Mouse (Mus musculus) forebrain, embryonic 10.5 days (tissue): ENCODE data around the gene Ntsr1. TPM values are rescaled to one million over a fixed set of nuclear protein-coding genes. Genes with fewer than 3 reads are reported as not detected.

Experiments used
- DNase-seq: peaks from one replicate; pipeline ENCODE4 v3.0.0-alpha.2; 2017; ENCODE audit warnings: low spot score; ENCODE audit errors: extremely low spot score
- H3K27ac ChIP-seq: fragments of 300-500 bp; sonication (generic); 2 replicates; pipeline ENCODE4 v1.5.1; 2016; ENCODE audit warnings: mild to moderate bottlenecking
- H3K27me3 ChIP-seq: fragments of 300-500 bp; sonication (generic); 2 replicates; pipeline ENCODE4 v1.6.1; 2016; ENCODE audit warnings: mild to moderate bottlenecking; ENCODE audit not compliant: poor library complexity, severe bottlenecking
- H3K36me3 ChIP-seq: fragments of 300-500 bp; sonication (generic); replicated peaks from 2 replicates; pipeline ENCODE4 v1.6.1; 2016; ENCODE audit warnings: mild to moderate bottlenecking, moderate library complexity
- H3K4me1 ChIP-seq: fragments of 300-500 bp; sonication (generic); 2 replicates; pipeline ENCODE4 v1.6.1; 2016
- H3K4me3 ChIP-seq: fragments of 300-500 bp; sonication (generic); 2 replicates; pipeline ENCODE4 v1.5.1; 2016; ENCODE audit warnings: mild to moderate bottlenecking, moderate library complexity
- H3K9me3 ChIP-seq: fragments of 300-500 bp; sonication (generic); 2 replicates; pipeline ENCODE4 v1.6.1; 2016; ENCODE audit warnings: mild to moderate bottlenecking, moderate library complexity
- WGBS: fragments of 180-500 bp; shearing (Covaris S2); methylation state at CpG from one replicate; pipeline ENCODE4 v1.1.7; 2016; 5-methylcytosine and 5-hydroxymethylcytosine counted together
- polyA plus RNA-seq: library from polyadenylated mRNA; unstranded; fragments of >200 nt; fragmentation: Nextera tagmentation; extraction: Ambion mirVana; gene quantifications from 2 replicates; pipeline ENCODE4 v1.2.1, GENCODE M21; 2016

Gene Ntsr1
- polyA plus RNA-seq, 1 experiment from 2014 or later: not detected

DNA sequence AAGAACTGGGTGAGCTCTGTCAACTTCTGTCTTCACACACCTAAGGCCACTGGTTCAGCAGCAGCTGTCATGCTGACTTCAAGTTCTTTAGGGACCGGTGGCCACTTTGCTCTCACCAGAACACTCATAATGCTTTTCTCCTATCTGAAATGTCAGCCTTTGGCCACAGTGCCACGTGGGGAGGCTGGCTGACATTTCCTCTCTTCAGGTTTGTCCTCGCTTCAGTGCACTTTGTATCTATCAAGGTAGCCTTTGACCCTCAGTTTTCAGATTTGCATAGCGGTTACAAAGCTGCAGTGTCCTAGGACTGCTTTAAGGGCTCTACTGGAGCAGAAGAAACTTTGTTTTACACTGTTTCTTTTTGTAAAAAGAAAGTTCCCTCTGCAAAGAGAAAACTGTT is 76.7 kb downstream of the Ntsr1 start:
- Histone ChIP-seq H3K4me3 (no peak overlapping the region), H3K9me3 (no peaks in the 10 kb centered on the region), H3K36me3 (no peaks in the 10 kb centered on the region), H3K4me1 (peaks cover 22% of the 10 kb centered on the region), H3K27me3 (peaks cover 8% of the 10 kb centered on the region; the same call in 1 of the 2 replicates), H3K27ac (no peak overlapping the region)
- 55% methylated on average over 4 of the region's 4 CpGs for WGBS
- no peak for DNase-seq

DNA sequence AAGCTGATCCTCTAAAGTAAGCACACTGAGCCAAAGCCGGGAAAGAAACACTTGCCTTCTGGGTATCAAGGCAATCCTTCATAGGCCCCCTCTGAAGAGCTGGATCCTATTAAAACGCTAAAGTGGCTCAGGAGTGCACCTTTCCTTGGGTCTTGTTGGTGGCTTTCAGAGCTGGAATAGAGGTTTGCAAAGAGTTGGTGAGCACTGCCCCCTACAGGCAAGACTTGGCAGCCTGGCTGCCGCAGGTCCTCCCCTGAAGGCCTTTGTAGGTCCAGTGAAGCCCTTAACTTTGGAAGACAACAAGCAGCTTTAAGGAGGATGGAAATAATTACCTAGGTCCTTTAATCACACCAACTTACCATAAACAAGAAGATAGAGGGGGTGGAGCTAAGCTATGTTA is 78.9 kb downstream of the Ntsr1 start:
- peak; percentile 72 for DNase-seq
- WGBS: 14% methylated on average over 3 of the region's 3 CpGs
- H3K27me3 ChIP-seq: peaks cover 8% of the 10 kb centered on the region; the same call in 1 of the 2 replicates
- H3K36me3 ChIP-seq: no peaks in the 10 kb centered on the region
- peaks cover 38% of the 10 kb centered on the region for H3K4me1 ChIP-seq
- H3K4me3 ChIP-seq: no peak overlapping the region
- H3K27ac ChIP-seq: no peak overlapping the region
- no peaks in the 10 kb centered on the region for H3K9me3 ChIP-seq

DNA sequence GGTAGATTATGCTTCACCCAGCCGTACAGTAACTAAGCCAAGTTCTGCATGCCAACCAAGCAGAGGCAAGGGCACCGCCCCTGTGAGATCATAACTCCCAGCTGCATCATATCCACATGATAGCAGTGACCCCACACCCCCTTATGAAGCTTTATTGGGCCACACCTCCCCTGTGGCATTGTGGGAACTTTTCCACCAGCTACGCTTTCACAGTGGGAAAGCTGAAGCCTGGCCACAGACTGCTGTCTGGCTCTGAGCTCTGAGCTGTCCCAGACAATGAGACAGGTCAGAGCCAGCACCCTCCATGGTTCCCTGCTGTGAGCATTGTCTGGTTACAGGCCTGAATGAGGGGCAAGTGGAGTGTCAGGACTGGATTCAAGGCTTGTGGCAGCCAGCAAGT is 81.2 kb downstream of the Ntsr1 start, which contains the start of gene Mrgbp:
Mrgbp (plus strand) TSS at position 303 of the 400 bp plus-strand sequence.
- Histone ChIP-seq H3K27ac (no peak within 1 kb of the TSS), H3K9me3 (no peaks in the 10 kb centered on the region), H3K36me3 (peaks cover 22% of the 10 kb centered on the region), H3K4me1 (peaks cover 41% of the 10 kb centered on the region), H3K27me3 (peaks cover 8% of the 10 kb centered on the region; the same call in 1 of the 2 replicates), H3K4me3 (no peak within 1 kb of the TSS)
- 83% methylated on average over 3 of the region's 3 CpGs for WGBS
- DNase-seq: no peak

DNA sequence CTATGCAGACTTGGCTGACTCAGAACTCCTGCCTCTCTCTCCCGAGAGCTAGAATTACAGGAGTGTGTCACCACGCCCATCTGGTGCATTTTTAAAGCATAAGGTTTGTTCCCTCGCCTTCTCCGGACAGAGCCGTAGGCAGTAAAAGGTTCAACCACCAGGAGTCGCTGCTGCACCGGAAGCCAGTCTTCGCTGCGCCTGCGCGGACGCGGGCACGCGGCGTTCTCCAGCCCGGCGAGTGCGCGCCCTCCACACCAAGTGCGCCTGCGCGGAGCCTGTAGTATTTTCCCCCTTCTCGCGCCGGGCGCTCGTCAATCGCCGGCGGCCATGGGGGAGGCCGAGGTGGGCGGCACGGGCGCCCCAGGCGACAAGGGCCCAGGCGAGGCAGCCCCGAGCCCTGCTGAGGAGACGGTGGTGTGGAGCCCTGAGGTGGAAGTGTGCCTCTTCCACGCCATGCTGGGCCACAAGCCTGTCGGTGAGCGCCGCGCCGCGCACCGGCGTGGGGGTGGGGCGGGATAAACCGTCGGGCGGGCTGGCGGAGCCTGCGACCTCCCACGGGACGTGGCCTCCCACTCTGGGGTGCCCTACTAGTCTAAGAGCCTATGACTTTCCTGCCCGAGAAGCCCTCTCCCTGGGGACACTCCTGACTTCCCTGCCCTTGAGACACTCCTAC is 82.8 kb downstream of the Ntsr1 start:
- Histone ChIP-seq H3K27me3 (peaks cover 8% of the 10 kb centered on the region; the same call in 1 of the 2 replicates), H3K9me3 (no peaks in the 10 kb centered on the region), H3K27ac (peak overlapping the region; percentile 98), H3K4me1 (peaks cover 35% of the 10 kb centered on the region), H3K4me3 (peak overlapping the region; percentile 79), H3K36me3 (peaks cover 37% of the 10 kb centered on the region)
- DNase-seq: peak; percentile 96
- under 1% methylated on average over 57 of the region's 57 CpGs for WGBS

DNA sequence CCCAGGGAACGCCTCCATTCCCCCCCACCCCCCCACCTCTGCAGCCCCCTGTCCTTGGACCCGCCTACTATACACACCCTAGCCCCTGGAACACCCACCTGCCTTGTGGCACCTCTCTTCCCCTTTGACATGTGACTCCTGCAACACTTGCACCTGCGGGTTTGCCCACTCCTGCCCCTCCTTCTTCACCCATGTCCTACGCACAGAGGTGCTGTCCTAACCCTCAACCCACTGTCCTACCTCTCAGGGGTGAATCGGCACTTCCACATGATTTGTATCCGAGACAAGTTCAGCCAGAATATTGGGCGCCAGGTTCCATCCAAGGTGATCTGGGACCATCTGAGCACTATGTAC is 83.4 kb downstream of the Ntsr1 start:
- H3K27ac ChIP-seq: peak overlapping the region; percentile 98
- H3K27me3 ChIP-seq: peaks cover 8% of the 10 kb centered on the region; the same call in 1 of the 2 replicates
- no peaks in the 10 kb centered on the region for H3K9me3 ChIP-seq
- WGBS: 34% methylated on average over 7 of the region's 7 CpGs
- no peak for DNase-seq
- peaks cover 37% of the 10 kb centered on the region for H3K36me3 ChIP-seq
- H3K4me1 ChIP-seq: peaks cover 35% of the 10 kb centered on the region
- H3K4me3 ChIP-seq: peak overlapping the region; percentile 79

DNA sequence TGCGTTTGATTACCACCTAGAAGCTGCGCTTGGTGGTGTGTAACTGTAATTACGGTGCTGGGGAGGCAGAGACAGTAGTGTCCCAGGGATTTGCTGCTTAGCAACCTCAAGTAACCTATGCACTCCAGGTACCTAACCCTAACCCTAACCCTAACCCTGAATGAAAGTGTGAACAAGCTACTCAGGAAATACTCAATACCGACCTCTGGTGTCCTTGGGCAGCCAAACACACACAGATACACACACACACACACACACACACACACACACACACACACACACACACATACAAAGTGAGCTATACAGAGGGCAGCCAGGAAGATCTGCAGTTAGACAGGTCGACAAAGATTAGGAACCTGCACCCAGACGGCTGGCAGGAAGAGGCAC is 89.0 kb downstream of the Ntsr1 start:
- no peaks in the 10 kb centered on the region for H3K9me3 ChIP-seq
- 49% methylated on average over 6 of the region's 6 CpGs for WGBS
- H3K27ac ChIP-seq: peak overlapping the region; percentile 95
- peaks cover 35% of the 10 kb centered on the region for H3K4me1 ChIP-seq
- H3K4me3 ChIP-seq: peak overlapping the region; percentile 86
- no peak for DNase-seq
- H3K36me3 ChIP-seq: peaks cover 71% of the 10 kb centered on the region
- no peaks in the 10 kb centered on the region for H3K27me3 ChIP-seq

DNA sequence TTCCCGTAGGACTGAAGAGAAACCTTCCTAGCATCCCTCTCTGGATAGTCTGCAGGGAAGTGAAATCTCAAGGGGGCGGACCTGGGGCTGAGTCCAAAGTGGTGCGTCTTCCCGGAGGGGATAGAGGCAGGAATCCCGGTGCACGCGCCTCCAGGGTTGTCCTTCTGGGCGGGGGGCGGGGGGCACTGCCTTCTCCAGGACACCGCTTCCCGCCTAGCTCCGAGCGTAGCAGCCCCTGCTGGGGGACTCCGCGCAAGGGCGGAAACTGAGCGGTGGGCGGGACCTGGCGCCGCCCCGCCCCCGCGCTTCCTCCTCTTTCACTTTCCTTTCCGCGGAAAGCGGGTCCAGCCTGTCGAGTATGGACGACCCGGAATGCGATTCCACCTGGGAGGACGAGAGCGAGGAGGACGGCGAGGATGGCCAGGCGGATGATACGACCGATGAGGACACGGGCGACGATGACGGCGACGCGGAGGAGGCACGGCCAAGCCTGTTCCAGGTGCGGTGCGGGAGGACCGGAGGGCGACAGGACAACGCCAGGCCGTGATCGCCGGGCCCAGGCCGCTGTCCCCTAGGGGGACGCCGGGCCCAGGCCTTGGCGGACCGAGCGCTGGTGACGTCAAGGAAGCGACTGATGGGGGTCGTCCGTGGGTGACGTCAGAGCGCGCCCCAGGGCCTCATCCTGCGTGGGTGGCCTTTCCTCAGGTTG is 89.5 kb downstream of the Ntsr1 start, which contains the start of gene Ogfr:
Ogfr (plus strand) TSS at position 123 of the 709 bp plus-strand sequence.
- peak within 1 kb of the TSS; percentile 86 for H3K4me3 ChIP-seq
- peaks cover 71% of the 10 kb centered on the region for H3K36me3 ChIP-seq
- under 1% methylated on average over 67 of the region's 67 CpGs for WGBS
- peak; percentile 87 for DNase-seq
- no peaks in the 10 kb centered on the region for H3K9me3 ChIP-seq
- H3K27ac ChIP-seq: peak within 1 kb of the TSS; percentile 95
- H3K4me1 ChIP-seq: peaks cover 30% of the 10 kb centered on the region
- no peaks in the 10 kb centered on the region for H3K27me3 ChIP-seq

Other genes starting within 250 kb of the Ntsr1 start
- 560 and 577 TPM in 2 replicates for gene Rps21, start 242.6 kb upstream of the Ntsr1 start, polyA plus RNA-seq
- 9.2 and 12.0 TPM in 2 replicates for gene Cables2, start 226.5 kb upstream of the Ntsr1 start, polyA plus RNA-seq
- gene Rbbp8nl, start 210.1 kb upstream of the Ntsr1 start, polyA plus RNA-seq: 0.32 and 0.35 TPM in 2 replicates
- 0.15 TPM in 1 of 2 replicates, not detected in the other for gene Gata5, start 165.3 kb upstream of the Ntsr1 start, polyA plus RNA-seq
- 4.9 and 6.9 TPM in 2 replicates for gene Slco4a1, start 43.7 kb upstream of the Ntsr1 start, polyA plus RNA-seq
- gene Mrgbp, start 81.3 kb downstream of the Ntsr1 start, polyA plus RNA-seq: 41.1 and 44.3 TPM in 2 replicates
- 103 and 104 TPM in 2 replicates for gene Ogfr, start 89.3 kb downstream of the Ntsr1 start, polyA plus RNA-seq
- 3.6 and 3.7 TPM in 2 replicates for gene Col9a3, start 97.8 kb downstream of the Ntsr1 start, polyA plus RNA-seq
- 0.20 and 0.30 TPM in 2 replicates for gene Tcfl5, start 142.7 kb downstream of the Ntsr1 start, polyA plus RNA-seq
- gene Dido1, start 210.0 kb downstream of the Ntsr1 start, polyA plus RNA-seq: 33.8 and 34.3 TPM in 2 replicates
- gene Gid8, start 210.1 kb downstream of the Ntsr1 start, polyA plus RNA-seq: 46.8 and 47.7 TPM in 2 replicates
- 0.46 and 0.95 TPM in 2 replicates for gene Slc17a9, start 225.3 kb downstream of the Ntsr1 start, polyA plus RNA-seq